Mouse (Mus musculus) olfactory bulb, adult 2 months (tissue): ENCODE results near the gene Fam186a.

Source experiments
- CTCF ChIP-seq: fragments of 200-500 bp; IDR thresholded peaks from 2 replicates; pipeline ENCODE4 v1.5.1; 2012; ENCODE audit warnings: low read depth, mild to moderate bottlenecking, low read length, moderate library complexity; ENCODE audit not compliant: insufficient read depth
- POLR2A ChIP-seq: fragments of 200-500 bp; IDR thresholded peaks from 2 replicates; pipeline ENCODE4 v1.6.1; 2012; ENCODE audit warnings: mild to moderate bottlenecking, low read depth, low read length, moderate library complexity; ENCODE audit not compliant: insufficient read depth

DNA sequence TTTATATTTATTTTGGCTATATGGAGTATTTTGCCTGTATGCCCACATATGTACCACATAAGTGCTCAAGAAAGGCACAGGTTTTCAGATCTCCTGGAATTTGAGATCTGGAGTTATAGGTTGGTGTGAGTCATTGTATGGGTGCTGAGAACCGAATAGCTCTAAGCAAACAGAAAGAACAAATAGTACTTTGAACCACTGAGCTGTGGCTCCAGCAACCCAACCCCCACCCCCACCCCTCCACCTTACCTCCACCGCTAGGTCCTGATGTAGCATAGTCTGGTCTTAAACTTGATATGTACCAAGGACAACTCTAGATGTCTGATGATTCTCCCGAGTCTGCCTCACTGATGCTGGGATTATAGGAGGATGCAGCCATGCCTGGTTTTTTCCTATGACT, 49.6 kb downstream of the Fam186a start:
- TF ChIP-seq CTCF (no peak), POLR2A (no peak)
